Mouse (Mus musculus) embryonic facial prominence, embryonic 15.5 days (tissue): Measurements from ENCODE around the gene Nup85. TPM values are rescaled to one million over a fixed set of nuclear protein-coding genes. Genes with fewer than 3 reads are reported as not detected.

Experiments
- ATAC-seq: fragments of 200-750 bp; cut with Nextera tagmentation; 2 replicates; pipeline ENCODE4 v1.8.0; 2017; ENCODE audit warnings: low read depth, moderate TSS enrichment; ENCODE audit not compliant: insufficient number of reproducible peaks, low FRiP score, low TSS enrichment
- H3K27ac ChIP-seq: fragments of 300-500 bp; sonication (generic); replicated peaks from 2 replicates; pipeline ENCODE4 v1.5.1; 2015; ENCODE audit warnings: mild to moderate bottlenecking, inconsistent platforms
- H3K27me3 ChIP-seq: fragments of 300-500 bp; sonication (generic); 2 replicates; pipeline ENCODE4 v1.6.1; 2015; ENCODE audit warnings: inconsistent platforms
- H3K36me3 ChIP-seq: fragments of 300-500 bp; sonication (generic); 2 replicates; pipeline ENCODE4 v1.6.1; 2015; ENCODE audit warnings: mild to moderate bottlenecking, inconsistent platforms
- H3K4me1 ChIP-seq: fragments of 300-500 bp; sonication (generic); 2 replicates; pipeline ENCODE4 v1.6.1; 2015; ENCODE audit warnings: inconsistent platforms
- H3K4me2 ChIP-seq: fragments of 300-500 bp; sonication (generic); replicated peaks from 2 replicates; pipeline ENCODE4 v1.6.1; 2015; ENCODE audit warnings: mild to moderate bottlenecking, inconsistent platforms
- H3K4me3 ChIP-seq: fragments of 300-500 bp; sonication (generic); replicated peaks from 2 replicates; pipeline ENCODE4 v1.5.1; 2015; ENCODE audit warnings: mild to moderate bottlenecking, inconsistent platforms
- H3K9ac ChIP-seq: fragments of 300-500 bp; sonication (generic); 2 replicates; pipeline ENCODE4 v1.6.1; 2015; ENCODE audit warnings: inconsistent platforms
- H3K9me3 ChIP-seq: fragments of 300-500 bp; sonication (generic); replicated peaks from 2 replicates; pipeline ENCODE4 v1.6.1; 2016; ENCODE audit warnings: inconsistent platforms
- WGBS: fragments of 180-500 bp; shearing (Covaris S2); methylation state at CpG from one replicate; pipeline ENCODE4 v1.1.7; 2015; 5-methylcytosine and 5-hydroxymethylcytosine counted together
- polyA plus RNA-seq: library from polyadenylated mRNA; unstranded; fragments of >200 nt; fragmentation: Nextera tagmentation; extraction: Ambion mirVana; gene quantifications from 2 replicates; pipeline ENCODE4 v1.2.1, GENCODE M21; 2015

Nup85 gene
- polyA plus RNA-seq, 1 experiment from 2014 or later: 156 TPM

DNA sequence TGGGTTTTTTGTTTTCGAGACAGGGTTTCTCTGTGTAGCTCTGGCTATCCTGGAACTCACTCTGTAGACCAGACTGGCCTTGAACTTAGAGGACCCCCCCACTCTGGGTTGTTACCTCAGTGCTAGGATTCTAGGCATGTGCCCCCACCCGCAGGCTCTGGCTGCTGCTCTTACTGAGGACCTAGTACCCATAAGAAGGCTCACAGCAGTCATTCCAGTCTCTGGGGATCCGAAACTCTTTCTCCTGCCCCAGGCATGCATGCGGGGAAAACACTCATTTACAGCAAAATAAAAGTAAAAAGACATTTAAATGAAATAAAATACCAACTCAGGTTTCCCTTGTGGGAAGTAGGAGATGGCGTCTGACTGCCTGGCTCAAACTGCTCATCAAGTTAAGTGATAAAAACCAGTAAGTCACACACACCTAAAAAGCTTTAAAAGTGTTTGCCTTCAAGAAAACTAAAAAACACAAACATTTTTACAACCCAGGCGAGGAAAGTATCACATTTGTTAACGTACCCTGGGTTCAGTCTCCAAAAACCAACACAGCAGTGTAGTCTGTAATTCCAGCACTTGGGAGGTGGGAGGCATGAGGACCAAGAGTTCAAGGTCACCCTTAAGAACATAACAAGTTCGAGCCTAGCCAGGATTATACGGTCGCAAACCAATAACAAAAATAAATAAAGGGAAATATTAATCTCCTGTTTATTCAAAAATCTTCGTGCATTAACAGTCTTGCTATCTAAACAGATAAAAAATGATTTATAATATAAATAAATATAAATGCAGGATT lies 62.8 kb downstream of the Nup85 start:
- H3K9ac ChIP-seq: no peak overlapping the region
- no peak for ATAC-seq
- H3K27ac ChIP-seq: no peak overlapping the region
- peaks cover 15% of the 10 kb centered on the region for H3K36me3 ChIP-seq
- 47% methylated on average over 11 of the region's 11 CpGs for WGBS
- H3K4me1 ChIP-seq: peaks cover 8% of the 10 kb centered on the region; the same call in 1 of the 2 replicates
- H3K4me2 ChIP-seq: peak overlapping the region; percentile 91
- H3K9me3 ChIP-seq: no peaks in the 10 kb centered on the region
- H3K27me3 ChIP-seq: no peaks in the 10 kb centered on the region
- H3K4me3 ChIP-seq: peak overlapping the region; percentile 76

DNA sequence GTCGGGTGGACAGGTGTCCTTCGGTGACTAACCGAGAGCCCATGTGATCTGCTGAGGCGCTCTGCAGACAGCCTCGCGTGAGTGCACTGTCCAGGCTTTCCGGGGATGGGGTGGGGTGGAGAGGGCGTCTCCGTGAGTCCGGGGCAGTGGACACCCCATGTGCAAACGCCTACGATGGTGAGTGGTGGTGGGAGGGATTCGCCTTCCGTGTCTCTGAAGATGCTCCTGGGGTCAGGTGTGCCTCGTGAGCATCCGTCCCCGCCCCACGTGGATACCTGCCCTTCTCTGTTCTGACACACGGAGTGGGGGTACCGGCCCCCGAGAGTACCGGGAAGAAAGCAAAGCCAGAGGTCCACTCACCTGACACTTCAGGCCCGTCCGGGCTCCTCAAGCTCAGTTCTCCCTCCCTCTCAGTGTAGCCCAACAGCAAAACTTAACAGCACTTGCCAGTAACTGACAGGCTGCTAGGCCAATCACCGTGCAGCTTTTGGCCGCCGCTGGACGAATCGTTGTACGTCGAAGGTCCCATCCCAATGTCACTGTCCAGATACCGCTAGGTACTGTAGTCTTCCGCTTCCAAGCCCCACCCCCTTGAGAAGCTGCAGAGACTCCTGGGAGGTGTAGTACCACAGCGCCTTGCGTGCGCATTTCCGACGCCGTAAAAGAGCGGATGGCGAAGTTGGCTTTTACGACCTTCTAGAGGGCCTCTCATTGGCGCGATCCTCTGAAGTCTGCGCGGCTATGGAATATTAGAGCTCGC lies 63.7 kb downstream of the Nup85 start, which contains the start of gene Slc25a19:
TSS of gene Slc25a19 (minus strand) at position 591 of the 760 bp plus-strand sequence.
- peaks cover 6% of the 10 kb centered on the region for H3K36me3 ChIP-seq
- peaks cover 8% of the 10 kb centered on the region; the same call in 1 of the 2 replicates for H3K4me1 ChIP-seq
- H3K27ac ChIP-seq: peak within 1 kb of the TSS; percentile 55; the same call in 1 of the 2 replicates
- peak within 1 kb of the TSS; percentile 91 for H3K4me2 ChIP-seq
- under 1% methylated on average over 47 of the region's 47 CpGs for WGBS
- H3K9ac ChIP-seq: peak within 1 kb of the TSS; percentile 70
- no peaks in the 10 kb centered on the region for H3K27me3 ChIP-seq
- no peaks in the 10 kb centered on the region for H3K9me3 ChIP-seq
- peak; percentile 100 for ATAC-seq
- H3K4me3 ChIP-seq: peak within 1 kb of the TSS; percentile 76

DNA sequence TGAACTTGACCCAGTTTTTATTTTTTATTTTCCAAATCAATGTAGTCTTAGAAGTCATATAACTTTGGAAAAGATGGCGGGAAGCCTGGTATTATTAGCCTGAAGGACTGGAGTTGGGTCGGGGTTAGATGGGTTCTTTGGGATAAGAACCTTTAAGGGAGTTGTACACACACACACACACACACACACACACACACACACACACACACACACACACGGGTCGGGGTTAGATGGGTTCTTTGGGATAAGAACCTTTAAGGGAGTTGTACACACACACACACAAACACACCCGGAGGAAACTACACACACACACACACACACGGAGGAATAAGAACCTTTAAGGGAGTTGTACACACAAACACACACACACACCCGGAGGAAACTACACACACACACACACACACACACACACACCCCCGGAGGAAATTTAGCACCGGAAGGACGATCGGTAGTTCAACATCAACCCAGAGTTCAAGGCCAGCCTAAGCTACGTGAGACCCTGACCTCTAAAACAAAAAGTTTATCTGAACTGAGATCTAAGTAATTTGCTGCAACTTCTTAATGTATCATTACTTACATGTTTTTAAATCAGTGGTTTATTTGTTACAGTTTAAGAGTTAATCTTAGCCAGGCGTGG lies 64.3 kb downstream of the Nup85 start:
- no peak; the same call in 1 of the 2 replicates for ATAC-seq
- peak overlapping the region; percentile 55; the same call in 1 of the 2 replicates for H3K27ac ChIP-seq
- H3K9me3 ChIP-seq: no peaks in the 10 kb centered on the region
- no peaks in the 10 kb centered on the region for H3K27me3 ChIP-seq
- no peak overlapping the region for H3K9ac ChIP-seq
- 0 out of 2 replicates have a peak, but pooled peaks cover under 1% of the 10 kb centered on the region for H3K36me3 ChIP-seq
- H3K4me3 ChIP-seq: peak overlapping the region; percentile 76
- peaks cover 8% of the 10 kb centered on the region; the same call in 1 of the 2 replicates for H3K4me1 ChIP-seq
- H3K4me2 ChIP-seq: peak overlapping the region; percentile 91
- 52% methylated on average over 13 of the region's 13 CpGs for WGBS

DNA sequence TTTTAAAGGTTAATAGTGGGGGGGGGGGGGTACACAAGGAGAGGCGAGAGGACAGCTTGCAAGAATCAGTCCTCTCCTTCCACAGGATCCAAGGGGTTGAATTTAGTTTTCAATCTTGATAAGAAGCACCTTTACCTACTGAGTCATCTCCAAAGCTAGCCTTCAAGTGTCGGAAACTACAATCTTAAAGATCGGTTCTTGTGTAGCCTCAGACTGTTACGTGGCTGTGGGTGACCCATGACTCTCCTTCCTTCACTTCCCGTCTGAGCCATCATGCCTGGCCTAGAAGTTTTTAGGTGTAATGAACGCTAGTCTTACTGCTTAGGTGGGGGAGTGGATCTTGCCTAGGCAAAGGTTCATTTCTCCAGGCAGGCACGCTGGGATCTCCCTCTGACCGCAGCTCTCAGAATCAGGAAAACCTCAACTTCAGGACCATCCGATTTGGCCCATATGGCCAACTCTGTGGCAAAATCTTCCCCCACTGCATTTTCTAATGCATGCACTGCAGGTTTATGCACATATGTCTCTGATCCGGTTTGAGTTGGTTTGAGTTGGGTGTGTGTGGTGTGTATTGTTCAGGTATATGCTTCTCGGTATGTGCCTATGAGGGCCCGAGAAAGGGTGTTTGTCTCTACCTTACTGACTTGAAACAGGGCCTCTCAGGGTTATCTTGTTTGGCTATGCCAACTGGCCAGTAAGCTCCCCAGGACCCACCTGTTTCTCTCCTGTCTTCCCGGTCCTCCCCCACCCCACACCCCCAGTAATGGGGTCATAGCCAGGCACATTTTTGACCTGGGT lies 65.7 kb downstream of the Nup85 start:
- Histone ChIP-seq H3K4me3 (no peak overlapping the region), H3K4me1 (peaks cover 8% of the 10 kb centered on the region; the same call in 1 of the 2 replicates), H3K36me3 (no peaks in the 10 kb centered on the region), H3K27me3 (no peaks in the 10 kb centered on the region), H3K4me2 (no peak overlapping the region), H3K27ac (no peak overlapping the region), H3K9ac (no peak overlapping the region), H3K9me3 (no peaks in the 10 kb centered on the region)
- WGBS: 85% methylated on average over 13 of the region's 13 CpGs
- no peak for ATAC-seq

DNA sequence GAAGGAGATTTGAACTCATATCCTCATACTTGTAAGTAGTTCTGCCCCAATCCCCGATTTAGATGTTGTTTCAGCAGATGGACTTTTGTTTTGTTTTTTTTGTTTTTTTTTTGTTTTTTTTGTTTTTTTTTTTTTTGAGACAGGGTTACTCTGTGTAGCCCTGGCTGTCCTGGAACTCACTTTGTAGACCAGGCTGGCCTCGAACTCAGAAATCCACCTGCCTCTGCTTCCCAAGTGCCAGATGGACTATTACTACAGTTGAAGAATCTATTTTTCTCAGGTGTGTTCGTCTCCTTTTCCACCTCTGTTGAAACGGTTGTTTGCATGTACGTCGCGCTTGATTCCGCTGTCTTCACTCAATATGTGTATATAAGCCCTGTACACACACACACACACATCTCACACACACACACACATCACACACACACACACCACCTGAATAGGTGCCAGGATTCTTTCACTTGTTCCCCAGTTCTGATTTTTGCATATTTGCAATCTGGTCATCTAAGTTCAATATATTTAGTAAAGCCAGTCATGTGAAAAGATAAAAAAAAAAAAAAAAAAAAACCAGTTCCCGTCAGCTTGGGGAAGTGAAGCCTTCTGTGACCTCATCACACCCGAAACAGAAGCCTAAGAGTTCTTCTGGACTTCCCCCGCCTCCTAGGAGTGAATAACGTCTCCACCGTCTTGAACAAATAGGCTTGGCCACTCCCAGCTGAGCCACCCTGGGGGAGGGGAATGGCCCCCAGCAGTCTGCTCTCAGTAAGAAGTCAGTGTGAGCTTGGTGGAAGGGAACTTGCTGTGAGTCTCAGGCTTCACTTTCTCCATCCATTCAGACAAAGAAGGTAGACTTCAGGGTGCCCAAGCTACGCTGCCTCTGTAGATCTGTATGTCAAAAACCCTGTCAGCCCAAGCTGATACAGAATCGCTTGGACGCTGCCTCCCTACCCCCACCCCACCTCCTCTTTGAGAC lies 66.6 kb downstream of the Nup85 start:
- 44% methylated on average over 16 of the region's 16 CpGs for WGBS

GRCm38 (mm10) chr11:115631505-115631890 lies 67.3 kb downstream of the Nup85 start:
- ATAC-seq: no peak
- no peak overlapping the region for H3K27ac ChIP-seq
- 16% methylated on average over 3 of the region's 3 CpGs for WGBS

More for the DNA sequence above, 66.6 kb downstream of the Nup85 start:
- no peak overlapping the region for H3K4me2 ChIP-seq
- no peaks in the 10 kb centered on the region for H3K9me3 ChIP-seq
- peaks cover 8% of the 10 kb centered on the region; the same call in 1 of the 2 replicates for H3K4me1 ChIP-seq
- no peaks in the 10 kb centered on the region for H3K36me3 ChIP-seq
- no peak for ATAC-seq
- H3K27me3 ChIP-seq: no peaks in the 10 kb centered on the region
- no peak overlapping the region for H3K9ac ChIP-seq
- H3K4me3 ChIP-seq: no peak overlapping the region
- no peak overlapping the region for H3K27ac ChIP-seq

GRCm38 (mm10) chr11:115632247-115632646 lies 68.0 kb downstream of the Nup85 start:
- Histone ChIP-seq H3K4me2 (no peak overlapping the region), H3K36me3 (no peaks in the 10 kb centered on the region), H3K4me1 (peaks cover 4% of the 10 kb centered on the region; the same call in 1 of the 2 replicates), H3K9me3 (no peaks in the 10 kb centered on the region), H3K27ac (no peak overlapping the region), H3K4me3 (no peak overlapping the region), H3K9ac (no peak overlapping the region), H3K27me3 (no peaks in the 10 kb centered on the region)
- ATAC-seq: no peak
- WGBS: 68% methylated on average over 7 of the region's 7 CpGs

More at GRCm38 (mm10) chr11:115631505-115631890, 67.3 kb downstream of the Nup85 start:
- Histone ChIP-seq H3K9ac (no peak overlapping the region), H3K36me3 (no peaks in the 10 kb centered on the region), H3K27me3 (no peaks in the 10 kb centered on the region), H3K9me3 (no peaks in the 10 kb centered on the region), H3K4me1 (peaks cover 8% of the 10 kb centered on the region; the same call in 1 of the 2 replicates), H3K4me2 (no peak overlapping the region), H3K4me3 (no peak overlapping the region)

DNA sequence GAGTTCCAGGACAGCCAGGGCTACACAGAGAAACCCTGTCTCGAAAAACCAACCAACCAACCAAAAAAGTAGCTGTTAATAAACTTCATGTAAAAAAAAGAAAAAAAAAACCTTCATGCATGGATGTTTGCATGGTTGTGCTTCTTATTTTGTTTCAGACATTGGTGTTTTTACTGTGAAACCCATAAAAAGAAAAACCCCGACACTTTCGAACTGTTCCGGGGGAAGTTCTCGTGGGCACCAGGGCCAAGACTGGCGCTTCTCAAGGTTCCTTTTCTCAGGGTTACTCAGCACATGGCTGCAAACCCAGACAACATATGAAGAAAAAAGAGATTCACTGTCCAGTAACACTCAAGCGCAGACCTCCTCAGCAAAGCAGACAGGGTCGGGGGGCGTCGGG lies 68.6 kb downstream of the Nup85 start:
- 75% methylated on average over 10 of the region's 10 CpGs for WGBS
- H3K36me3 ChIP-seq: no peaks in the 10 kb centered on the region
- no peaks in the 10 kb centered on the region for H3K9me3 ChIP-seq
- no peak overlapping the region for H3K4me2 ChIP-seq
- no peaks in the 10 kb centered on the region for H3K4me1 ChIP-seq
- H3K9ac ChIP-seq: no peak overlapping the region
- no peak for ATAC-seq
- no peak overlapping the region for H3K4me3 ChIP-seq
- H3K27me3 ChIP-seq: no peaks in the 10 kb centered on the region
- H3K27ac ChIP-seq: no peak overlapping the region
